Mouse (Mus musculus) MEL (cell line): ENCODE results near the gene Fbxo5. TPM values are rescaled to one million over a fixed set of nuclear protein-coding genes. Genes with fewer than 3 reads are reported as not detected.

Experiments
- DNase-seq: peaks from one replicate; pipeline ENCODE4 v3.0.0; 2011; ENCODE audit warnings: low read depth, low spot score
- H3K27ac ChIP-seq: 2 replicates; pipeline ENCODE4 v1.5.1; 2012; ENCODE audit warnings: low read depth, mild to moderate bottlenecking, control low read depth, low read length, moderate library complexity; ENCODE audit not compliant: control insufficient read depth
- H3K27me3 ChIP-seq, 2 experiments: fragments of 150-350 bp in 1 of 2; sonication (generic) in 1 of 2; 2 replicates each; pipeline ENCODE4 v1.6.1; 2012; ENCODE audit warnings: low read length in 2 of 2, mild to moderate bottlenecking in 2 of 2, improper control_type of control experiment in 1 of 2, moderate library complexity in 1 of 2; ENCODE audit not compliant: insufficient read depth in 2 of 2, control insufficient read depth in 1 of 2
- H3K36me3 ChIP-seq, 2 experiments: 2 replicates each; pipeline ENCODE4 v1.6.1; 2012 to 2014; ENCODE audit warnings: low read length in 2 of 2, improper control_type of control experiment in 1 of 2, inconsistent platforms in 1 of 2, mild to moderate bottlenecking in 1 of 2; ENCODE audit not compliant: insufficient read depth in 2 of 2, control insufficient read depth in 1 of 2
- H3K4me1 ChIP-seq, 2 experiments: fragments of 150-350 bp in 1 of 2; sonication (generic) in 1 of 2; 2 replicates each; pipeline ENCODE4 v1.6.1; 2012; ENCODE audit warnings: low read length in 2 of 2, improper control_type of control experiment in 1 of 2, mild to moderate bottlenecking in 1 of 2; ENCODE audit not compliant: insufficient read depth in 2 of 2, control insufficient read depth in 1 of 2
- H3K4me3 ChIP-seq, 2 experiments: fragments of 150-350 bp in 1 of 2; sonication (generic) in 1 of 2; 2 replicates each; pipeline ENCODE4 v1.5.1; 2012; ENCODE audit warnings: low read depth in 2 of 2, low read length in 2 of 2, mild to moderate bottlenecking in 2 of 2, moderate library complexity in 2 of 2, control low read depth in 1 of 2, improper control_type of control experiment in 1 of 2; ENCODE audit not compliant: control insufficient read depth in 1 of 2, insufficient read depth in 1 of 2
- H3K79me2 ChIP-seq: 2 replicates; pipeline ENCODE4 v1.6.1; 2012; ENCODE audit warnings: mild to moderate bottlenecking, low read length, moderate library complexity; ENCODE audit not compliant: control insufficient read depth, poor library complexity, insufficient read depth
- H3K9ac ChIP-seq: 2 replicates; pipeline ENCODE4 v1.6.1; 2012; ENCODE audit warnings: low read depth, mild to moderate bottlenecking, control low read depth, low read length, moderate library complexity; ENCODE audit not compliant: control insufficient read depth, poor library complexity, severe bottlenecking
- H3K9me3 ChIP-seq: fragments of 150-350 bp; sonication (generic); replicated peaks from 2 replicates; pipeline ENCODE4 v1.6.1; 2012; ENCODE audit warnings: mild to moderate bottlenecking, low read length, improper control_type of control experiment, moderate library complexity; ENCODE audit not compliant: insufficient read depth
- CHD1 ChIP-seq: IDR thresholded peaks from 2 replicates; pipeline ENCODE4 v1.6.1; 2012; ENCODE audit warnings: low read depth, mild to moderate bottlenecking, inconsistent platforms, low read length, improper control_type of control experiment
- CTCF ChIP-seq, 3 experiments: IDR thresholded peaks in 2 of 3; conservative IDR thresholded peaks in 1 of 3; 2 replicates each; pipeline ENCODE4 v1.5.1; 2011 to 2012; ENCODE audit warnings: low read length in 3 of 3, low read depth in 2 of 3, mild to moderate bottlenecking in 2 of 3, improper control_type of control experiment in 1 of 3, inconsistent platforms in 1 of 3, mixed read lengths in 1 of 3, moderate library complexity in 1 of 3; ENCODE audit not compliant: control insufficient read depth in 1 of 3, insufficient read depth in 1 of 3, poor library complexity in 1 of 3, severe bottlenecking in 1 of 3
- EP300 ChIP-seq, 2 experiments: IDR thresholded peaks; 2 replicates each; pipeline ENCODE4 v1.6.1; 2011; ENCODE audit warnings: improper control_type of control experiment in 2 of 2, low read length in 2 of 2, low read depth in 1 of 2, mild to moderate bottlenecking in 1 of 2
- ETS1 ChIP-seq: IDR thresholded peaks from 2 replicates; pipeline ENCODE4 v1.6.1; 2012; ENCODE audit warnings: low read depth, mild to moderate bottlenecking, inconsistent platforms, low read length, improper control_type of control experiment, moderate library complexity
- GABPA ChIP-seq: IDR thresholded peaks from 2 replicates; pipeline ENCODE4 v1.6.1; 2012; ENCODE audit warnings: low read depth, mild to moderate bottlenecking, inconsistent platforms, low read length, improper control_type of control experiment, moderate library complexity
- GATA1 ChIP-seq: IDR thresholded peaks from 2 replicates; pipeline ENCODE4 v1.6.1; 2011; ENCODE audit warnings: low read depth, low read length, improper control_type of control experiment
- JUND ChIP-seq: IDR thresholded peaks from 2 replicates; pipeline ENCODE4 v1.6.1; 2011; ENCODE audit warnings: low read depth, mild to moderate bottlenecking, improper control_type of control experiment, low read length
- KAT2A ChIP-seq: conservative IDR thresholded peaks from 2 replicates; pipeline ENCODE4 v1.6.1; 2012; ENCODE audit warnings: low read depth, low read length, improper control_type of control experiment, inconsistent platforms
- MAX ChIP-seq: IDR thresholded peaks from 2 replicates; pipeline ENCODE4 v1.6.1; 2011; ENCODE audit warnings: low read length, improper control_type of control experiment
- MXI1 ChIP-seq: IDR thresholded peaks from 2 replicates; pipeline ENCODE4 v1.6.1; 2011; ENCODE audit warnings: mild to moderate bottlenecking, low read depth, low read length, improper control_type of control experiment
- NELFE ChIP-seq: IDR thresholded peaks from 2 replicates; pipeline ENCODE4 v1.6.1; 2011; ENCODE audit warnings: low read depth, low read length, improper control_type of control experiment
- NRF1 ChIP-seq: IDR thresholded peaks from 2 replicates; pipeline ENCODE4 v1.6.1; 2014; ENCODE audit warnings: low read depth, mild to moderate bottlenecking, inconsistent platforms, low read length, improper control_type of control experiment, moderate library complexity; ENCODE audit not compliant: poor library complexity, insufficient read depth, severe bottlenecking
- RAD21 ChIP-seq: IDR thresholded peaks from 2 replicates; pipeline ENCODE4 v1.6.1; 2011; ENCODE audit warnings: mild to moderate bottlenecking, low read depth, low read length, improper control_type of control experiment
- SIN3A ChIP-seq: IDR thresholded peaks from 2 replicates; pipeline ENCODE4 v1.6.1; 2012; ENCODE audit warnings: low read length, improper control_type of control experiment, inconsistent platforms
- SMC3 ChIP-seq: IDR thresholded peaks from 2 replicates; pipeline ENCODE4 v1.6.1; 2011; ENCODE audit warnings: low read depth, low read length, improper control_type of control experiment
- TAL1 ChIP-seq: IDR thresholded peaks from 2 replicates; pipeline ENCODE4 v1.6.1; 2012; ENCODE audit warnings: mild to moderate bottlenecking, inconsistent platforms, low read length, moderate library complexity, mixed read lengths
- TCF12 ChIP-seq: IDR thresholded peaks from 2 replicates; pipeline ENCODE4 v1.6.1; 2014; ENCODE audit warnings: low read depth, mild to moderate bottlenecking, inconsistent platforms, low read length, improper control_type of control experiment, moderate library complexity
- ZC3H11A ChIP-seq: IDR thresholded peaks from 2 replicates; pipeline ENCODE4 v1.6.1; 2012; ENCODE audit warnings: low read depth, mild to moderate bottlenecking, inconsistent platforms, low read length, improper control_type of control experiment
- ZNF384 ChIP-seq: IDR thresholded peaks from 2 replicates; pipeline ENCODE4 v1.6.1; 2012; ENCODE audit warnings: low read depth, mild to moderate bottlenecking, inconsistent platforms, low read length, improper control_type of control experiment
- polyA plus RNA-seq, 2 experiments: library from polyadenylated mRNA; stranded (reverse) in 1 of 2; unstranded in 1 of 2; fragments of >175 nt in 1 of 2; fragments of >200 nt in 1 of 2; gene quantifications; 2 replicates each; pipeline versions ENCODE4 v1.2.1 to v1.2.4; 2012; ENCODE audit warnings: low replicate concordance in 2 of 2, low read depth in 1 of 2; ENCODE audit not compliant: insufficient read length in 2 of 2, insufficient read depth in 1 of 2, missing spikeins in 1 of 2
- total RNA-seq: library from RNA; depleted of rRNA; stranded (reverse); fragments of 300-350 nt; gene quantifications from 2 replicates; pipeline ENCODE4 v1.2.3, GENCODE M21; 2012

The Fbxo5 gene
- total and polyA plus RNA-seq, 3 experiments, result 36.1 to 1,320 (median 41.0) TPM

- TF ChIP-seq ZC3H11A (peak; percentile 71), ZNF384 (0 out of 2 replicates have a peak, but pooled peaks have one; percentile 11), SMC3 (peak; percentile 64), CTCF (IDR thresholded peaks at IDR 0.05 in 2 of 3, conservative IDR thresholded peaks at IDR 0.05 in 1 of 3; ENCODE audit: control insufficient read depth in 1 of 3, insufficient read depth in 1 of 3, low read depth in 2 of 3, low read length in 3 of 3, poor library complexity in 1 of 3, severe bottlenecking in 1 of 3) (peak; percentile 48 to 85 (median 52); a peak in 5 of 6 replicates), RAD21 (peak; percentile 82), NRF1 (no peak)
- H3K27ac ChIP-seq, result no peak overlapping the region
- no peaks in the 10 kb centered on the region for H3K79me2 ChIP-seq
- H3K4me1 ChIP-seq, result no peaks in the 10 kb centered on the region
- H3K36me3 ChIP-seq, result no peaks in the 10 kb centered on the region
- H3K27me3 ChIP-seq, result peaks cover 0 to 1% of the 10 kb centered on the region in 2 experiments; a peak in 2 of 4 replicates
- no peak overlapping the region for H3K4me3 ChIP-seq
- H3K9ac ChIP-seq, result no peak overlapping the region
- H3K9me3 ChIP-seq, result no peaks in the 10 kb centered on the region
- DNase-seq, result peak; percentile 82
Measured at GRCm38 (mm10) chr10:5841369-5841768, 36.0 kb upstream of the Fbxo5 start.

- Histone ChIP-seq H3K36me3 (peaks cover 0 to 11% of the 10 kb centered on the region in 2 experiments; a peak in 2 of 4 replicates), H3K9ac (no peak overlapping the region), H3K79me2 (peaks cover 11% of the 10 kb centered on the region), H3K27ac (no peak overlapping the region), H3K4me1 (peaks cover 12% of the 10 kb centered on the region in 2 experiments; a peak in 3 of 4 replicates), H3K4me3 (0 out of 4 replicates have a peak overlapping the region, but pooled peaks of 1 of the 2 experiments have one; percentile 26), H3K9me3 (no peaks in the 10 kb centered on the region), H3K27me3 (no peaks in the 10 kb centered on the region; a peak in 1 of 4 replicates)
- peak; percentile 62 for TF ChIP-seq ETS1
- peak; percentile 75 to 81 for TF ChIP-seq EP300 (IDR thresholded peaks at IDR 0.05; ENCODE audit: low read depth in 1 of 2, low read length in 2 of 2)
- no peak for TF ChIP-seq MAX
- TF ChIP-seq NELFE, result no peak
- TF ChIP-seq GATA1, result peak; percentile 73
- TF ChIP-seq NRF1, result no peak
- TF ChIP-seq KAT2A, result no peak
- TF ChIP-seq CHD1, result no peak
- TF ChIP-seq TCF12, result peak; percentile 85
- peak; percentile 31; the same call in 1 of the 2 replicates for TF ChIP-seq MXI1
- no peak for TF ChIP-seq JUND
- peak; percentile 28; the same call in 1 of the 2 replicates for TF ChIP-seq SIN3A
- no peak for TF ChIP-seq GABPA
- TF ChIP-seq TAL1, result peak; percentile 42; the same call in 1 of the 2 replicates
- DNase-seq, result peak; percentile 63
Measured at GRCm38 (mm10) chr10:5826336-5827025, 21.1 kb upstream of the Fbxo5 start.
